Mouse (Mus musculus) E14TG2a.4 (cell line): ENCODE results near the gene Gtf3c6.

ENCODE experiments used
- H3K27me3 ChIP-seq: 2 replicates; pipeline ENCODE4 v1.6.1; 2014; ENCODE audit warnings: low read length, control low read depth; ENCODE audit not compliant: insufficient read depth
- H3K36me3 ChIP-seq: 2 replicates; pipeline ENCODE4 v1.6.1; 2014; ENCODE audit warnings: low read length, control low read depth; ENCODE audit not compliant: insufficient read depth
- H3K4me1 ChIP-seq: replicated peaks from 2 replicates; pipeline ENCODE4 v1.6.1; 2014; ENCODE audit warnings: low read depth, low read length, control low read depth
- H3K4me3 ChIP-seq: replicated peaks from 2 replicates; pipeline ENCODE4 v1.5.1; 2014; ENCODE audit warnings: mild to moderate bottlenecking, low read length
- H3K9me3 ChIP-seq: 2 replicates; pipeline ENCODE4 v1.6.1; 2014; ENCODE audit warnings: low read length, control low read depth
- CTCF ChIP-seq: conservative IDR thresholded peaks from 2 replicates; pipeline ENCODE4 v1.5.1; 2014; ENCODE audit warnings: low read length
- NANOG ChIP-seq: IDR thresholded peaks from 2 replicates; pipeline ENCODE4 v1.6.1; 2014; ENCODE audit warnings: borderline replicate concordance, low read length, mixed read lengths
- POU5F1 ChIP-seq: IDR thresholded peaks from 2 replicates; pipeline ENCODE4 v1.6.1; 2014; ENCODE audit warnings: low read length, borderline replicate concordance

The Gtf3c6 gene

GRCm38 (mm10) chr10:40212443-40213169 is 45.3 kb downstream of the Gtf3c6 start:
- TF ChIP-seq NANOG = no peak
- no peak for TF ChIP-seq POU5F1
- peak; percentile 99 for TF ChIP-seq CTCF
- Histone ChIP-seq H3K4me1 (peaks cover 10% of the 10 kb centered on the region), H3K4me3 (peak overlapping the region; percentile 66), H3K36me3 (no peaks in the 10 kb centered on the region), H3K9me3 (no peaks in the 10 kb centered on the region), H3K27me3 (no peaks in the 10 kb centered on the region)
